Mouse (Mus musculus): ENCODE data around the gene Ptcd3. TPM values are rescaled to one million over a fixed set of nuclear protein-coding genes. Genes with fewer than 3 reads are reported as not detected.

Ptcd3 gene
- 2.2 and 4.3 TPM in 2 replicates for polyA plus RNA-seq (2012; rRNA removed)

DNA sequence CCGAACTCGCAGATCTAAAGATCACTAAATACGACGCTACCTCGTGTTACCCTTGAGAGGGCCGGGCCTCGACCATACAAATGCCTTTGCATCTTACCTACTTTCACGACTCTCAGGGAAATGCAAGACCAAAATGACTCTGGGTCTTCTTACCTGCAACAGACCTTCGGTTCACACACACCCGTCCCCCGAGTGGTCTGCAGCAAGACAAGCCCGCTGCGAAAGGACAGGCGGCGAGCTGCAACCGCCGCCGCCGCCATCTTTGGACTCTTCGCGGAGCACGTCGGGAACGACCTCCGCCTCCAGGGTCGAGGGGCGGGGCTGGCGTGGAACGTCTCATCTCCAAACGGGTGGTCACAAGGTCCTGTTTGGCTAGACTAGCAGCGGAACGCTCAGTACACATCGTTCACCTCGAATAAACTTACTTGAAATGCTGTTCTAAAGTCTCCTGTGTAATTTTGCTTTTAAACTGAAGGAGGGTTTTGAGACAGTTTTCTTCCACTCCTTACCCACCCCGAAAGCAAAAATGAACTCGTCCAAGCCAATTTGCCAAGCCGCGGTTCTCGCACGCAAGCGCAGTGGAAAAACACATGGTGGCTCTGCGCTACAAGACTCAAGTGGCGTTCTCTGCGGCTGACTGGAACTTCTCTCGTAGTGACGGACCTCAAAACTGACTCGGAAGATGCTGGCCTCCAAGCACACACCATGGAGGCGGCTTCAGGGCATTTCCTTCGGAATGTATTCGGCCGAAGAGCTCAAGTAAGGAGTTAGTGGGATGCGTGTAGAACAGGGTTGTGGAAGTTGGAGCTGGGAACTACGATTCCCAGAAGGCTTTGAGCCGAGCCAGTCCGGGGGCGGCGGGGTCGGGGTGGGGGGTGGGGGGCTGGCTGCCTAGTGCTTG is at the start of gene Ptcd3, which contains the start of gene Polr1a:
TSS of gene Ptcd3 (minus strand) at position 270 of the 901 bp plus-strand sequence.
TSS of gene Polr1a (plus strand) at position 573 of the 901 bp plus-strand sequence.
- H3K4me1 ChIP-seq (ENCODE audit: control insufficient read depth, insufficient read depth, insufficient read length, low read length), result no peaks in the 10 kb centered on the region
- H3K27ac ChIP-seq (ENCODE audit: insufficient read depth, low read depth, low read length), result peak within 1 kb of the TSS; percentile 62
- peak within 1 kb of the TSS; percentile 79 for H3K4me3 ChIP-seq (ENCODE audit: low read depth, low read length)
- no peaks in the 10 kb centered on the region for H3K27me3 ChIP-seq (ENCODE audit: control insufficient read depth, insufficient read depth, low read length)
- under 1% methylated on average over 58 of the region's 58 CpGs for WGBS
- H3K36me3 ChIP-seq (ENCODE audit: control insufficient read depth, insufficient read depth, low read length), result peaks cover 11% of the 10 kb centered on the region
- TF ChIP-seq CTCF (IDR thresholded peaks at IDR 0.05; ENCODE audit: extremely low read depth, insufficient read length, insufficient replicate concordance, low read depth, low read length) (no peak), POLR2A (IDR thresholded peaks at IDR 0.05; ENCODE audit: low read depth, low read length) (peak; percentile 48; the same call in 1 of the 2 replicates)

DNA sequence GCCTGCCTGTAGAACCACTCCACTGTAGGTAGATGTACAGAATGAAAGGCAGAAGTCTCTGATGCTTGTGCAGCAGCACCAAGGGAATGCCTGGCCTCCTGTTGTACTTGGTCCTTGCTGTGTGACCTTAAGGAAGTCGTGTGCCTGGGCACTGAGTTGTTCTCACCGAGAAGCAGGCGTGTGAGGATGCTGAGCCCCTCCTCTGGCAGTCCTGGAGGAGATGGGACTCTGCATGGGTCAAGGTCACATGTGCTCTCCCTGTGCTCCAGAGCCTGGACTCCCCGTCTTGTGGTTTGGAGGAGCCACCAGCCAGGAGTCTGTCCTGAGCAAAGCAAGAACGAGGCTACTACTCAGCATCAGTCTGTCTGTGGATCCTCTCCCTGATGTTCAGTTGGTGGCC is 42.6 kb upstream of the Ptcd3 start:
- H3K27me3 ChIP-seq (ENCODE audit: control insufficient read depth, insufficient read depth, low read length), result no peaks in the 10 kb centered on the region
- H3K27ac ChIP-seq (ENCODE audit: insufficient read depth, low read depth, low read length), result no peak overlapping the region
- H3K4me3 ChIP-seq (ENCODE audit: low read depth, low read length), result no peak overlapping the region
- no peak for TF ChIP-seq POLR2A (IDR thresholded peaks at IDR 0.05; ENCODE audit: low read depth, low read length)
- TF ChIP-seq CTCF (IDR thresholded peaks at IDR 0.05; ENCODE audit: extremely low read depth, insufficient read length, insufficient replicate concordance, low read depth, low read length), result no peak
- H3K4me1 ChIP-seq (ENCODE audit: control insufficient read depth, insufficient read depth, insufficient read length, low read length), result no peaks in the 10 kb centered on the region
- peaks cover 17% of the 10 kb centered on the region for H3K36me3 ChIP-seq (ENCODE audit: control insufficient read depth, insufficient read depth, low read length)
- 87% methylated on average over 5 of the region's 5 CpGs for WGBS

DNA sequence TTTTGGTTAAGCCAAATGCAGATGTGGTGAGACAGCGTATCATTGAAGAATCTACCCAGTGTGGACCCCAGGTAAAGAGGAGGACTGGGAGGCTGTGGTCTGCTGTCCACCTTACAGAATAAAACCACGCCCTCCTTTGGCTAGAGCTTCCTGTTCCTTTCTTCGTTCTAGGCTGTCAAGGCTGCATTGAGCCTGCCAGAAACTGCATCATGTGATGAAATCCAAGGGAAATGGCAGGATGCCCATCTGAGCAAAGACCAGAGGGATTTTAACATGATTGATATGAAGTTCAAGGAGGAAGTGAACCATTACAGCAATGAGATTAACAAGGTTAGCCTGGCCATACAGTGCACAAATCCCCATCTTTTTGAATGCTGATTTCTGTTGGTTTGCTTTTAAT is 42.0 kb upstream of the Ptcd3 start:
- Histone ChIP-seq H3K4me3 (ENCODE audit: low read depth, low read length) (no peak overlapping the region), H3K4me1 (ENCODE audit: control insufficient read depth, insufficient read depth, insufficient read length, low read length) (no peaks in the 10 kb centered on the region), H3K36me3 (ENCODE audit: control insufficient read depth, insufficient read depth, low read length) (peaks cover 18% of the 10 kb centered on the region), H3K27me3 (ENCODE audit: control insufficient read depth, insufficient read depth, low read length) (no peaks in the 10 kb centered on the region), H3K27ac (ENCODE audit: insufficient read depth, low read depth, low read length) (no peak overlapping the region)
- WGBS, result 56% methylated on average over 3 of the region's 3 CpGs
- TF ChIP-seq POLR2A (IDR thresholded peaks at IDR 0.05; ENCODE audit: low read depth, low read length) (no peak), CTCF (IDR thresholded peaks at IDR 0.05; ENCODE audit: extremely low read depth, insufficient read length, insufficient replicate concordance, low read depth, low read length) (no peak)

DNA sequence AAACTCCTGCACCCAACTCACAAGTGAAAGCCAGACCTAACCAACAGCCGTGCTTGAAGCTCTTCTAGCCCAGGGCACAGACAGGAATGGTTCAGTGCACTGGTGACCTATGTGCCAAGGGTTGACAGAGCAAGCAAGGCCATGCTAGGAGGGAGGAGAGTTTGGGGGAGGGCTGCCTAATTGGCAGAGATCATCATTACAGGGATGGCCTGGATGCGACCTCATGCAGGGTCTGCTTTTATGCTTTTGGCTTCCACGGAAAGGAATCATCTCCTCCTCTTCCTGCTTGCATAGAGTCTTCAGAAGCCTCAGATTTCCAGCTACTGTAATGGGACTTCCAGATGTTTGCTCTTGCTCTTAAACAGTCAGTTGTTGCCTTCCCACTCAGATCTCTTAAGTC is 41.2 kb upstream of the Ptcd3 start:
- peaks cover 16% of the 10 kb centered on the region for H3K36me3 ChIP-seq (ENCODE audit: control insufficient read depth, insufficient read depth, low read length)
- TF ChIP-seq CTCF (IDR thresholded peaks at IDR 0.05; ENCODE audit: extremely low read depth, insufficient read length, insufficient replicate concordance, low read depth, low read length) (no peak), POLR2A (IDR thresholded peaks at IDR 0.05; ENCODE audit: low read depth, low read length) (no peak)
- no peak overlapping the region for H3K4me3 ChIP-seq (ENCODE audit: low read depth, low read length)
- H3K27me3 ChIP-seq (ENCODE audit: control insufficient read depth, insufficient read depth, low read length), result no peaks in the 10 kb centered on the region
- 80% methylated on average over 3 of the region's 3 CpGs for WGBS
- H3K4me1 ChIP-seq (ENCODE audit: control insufficient read depth, insufficient read depth, insufficient read length, low read length), result no peaks in the 10 kb centered on the region
- H3K27ac ChIP-seq (ENCODE audit: insufficient read depth, low read depth, low read length), result no peak overlapping the region

DNA sequence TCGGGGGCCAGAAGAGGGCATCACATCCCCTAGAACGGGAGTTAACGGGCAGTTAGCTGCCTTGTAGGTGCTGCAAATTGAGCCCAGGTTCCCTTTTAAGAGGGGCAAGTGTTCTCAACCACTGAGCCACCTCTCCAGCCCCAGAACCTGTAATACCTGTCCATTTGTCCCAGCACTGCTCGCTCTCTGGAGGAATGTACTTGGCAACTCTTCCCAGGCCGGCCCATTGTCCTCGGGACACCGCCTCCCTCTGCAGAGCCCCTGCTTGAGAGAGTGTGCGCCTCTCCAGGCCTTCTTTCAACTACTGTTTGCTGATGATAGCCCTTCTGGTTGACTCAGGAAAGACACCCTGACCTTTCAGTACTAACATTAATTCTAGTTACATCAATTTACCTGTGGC is 37.6 kb upstream of the Ptcd3 start:
- no peak for TF ChIP-seq CTCF (IDR thresholded peaks at IDR 0.05; ENCODE audit: extremely low read depth, insufficient read length, insufficient replicate concordance, low read depth, low read length)
- TF ChIP-seq POLR2A (IDR thresholded peaks at IDR 0.05; ENCODE audit: low read depth, low read length), result no peak
- no peak overlapping the region for H3K27ac ChIP-seq (ENCODE audit: insufficient read depth, low read depth, low read length)
- H3K4me1 ChIP-seq (ENCODE audit: control insufficient read depth, insufficient read depth, insufficient read length, low read length), result no peaks in the 10 kb centered on the region
- peaks cover 14% of the 10 kb centered on the region for H3K36me3 ChIP-seq (ENCODE audit: control insufficient read depth, insufficient read depth, low read length)
- no peaks in the 10 kb centered on the region for H3K27me3 ChIP-seq (ENCODE audit: control insufficient read depth, insufficient read depth, low read length)
- H3K4me3 ChIP-seq (ENCODE audit: low read depth, low read length), result no peak overlapping the region
- WGBS, result 92% methylated on average over 8 of the region's 8 CpGs

DNA sequence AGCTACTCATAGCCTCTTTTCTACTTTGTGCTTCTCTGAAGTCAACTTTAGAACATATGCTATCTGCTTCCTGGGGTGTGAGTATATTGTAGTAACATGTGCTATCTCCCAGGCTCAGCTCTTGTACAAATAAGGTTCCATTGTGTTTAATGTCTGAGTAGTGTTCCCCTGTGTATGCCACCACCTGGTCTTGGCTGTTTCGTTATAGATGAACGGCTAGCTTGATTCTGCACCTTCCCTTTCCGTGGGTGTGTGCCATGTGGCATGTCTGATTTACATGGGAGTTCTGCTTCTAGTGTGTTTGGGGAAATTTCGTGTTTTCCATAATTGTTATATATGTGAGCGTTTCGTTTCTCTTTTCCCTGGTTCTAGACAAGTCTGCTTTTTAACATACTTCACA is 36.6 kb upstream of the Ptcd3 start:
- WGBS, result 89% methylated on average over 6 of the region's 6 CpGs
- Histone ChIP-seq H3K4me3 (ENCODE audit: low read depth, low read length) (no peak overlapping the region), H3K27ac (ENCODE audit: insufficient read depth, low read depth, low read length) (no peak overlapping the region), H3K27me3 (ENCODE audit: control insufficient read depth, insufficient read depth, low read length) (no peaks in the 10 kb centered on the region), H3K36me3 (ENCODE audit: control insufficient read depth, insufficient read depth, low read length) (peaks cover 16% of the 10 kb centered on the region), H3K4me1 (ENCODE audit: control insufficient read depth, insufficient read depth, insufficient read length, low read length) (no peaks in the 10 kb centered on the region)
- TF ChIP-seq CTCF (IDR thresholded peaks at IDR 0.05; ENCODE audit: extremely low read depth, insufficient read length, insufficient replicate concordance, low read depth, low read length) (no peak), POLR2A (IDR thresholded peaks at IDR 0.05; ENCODE audit: low read depth, low read length) (no peak)

DNA sequence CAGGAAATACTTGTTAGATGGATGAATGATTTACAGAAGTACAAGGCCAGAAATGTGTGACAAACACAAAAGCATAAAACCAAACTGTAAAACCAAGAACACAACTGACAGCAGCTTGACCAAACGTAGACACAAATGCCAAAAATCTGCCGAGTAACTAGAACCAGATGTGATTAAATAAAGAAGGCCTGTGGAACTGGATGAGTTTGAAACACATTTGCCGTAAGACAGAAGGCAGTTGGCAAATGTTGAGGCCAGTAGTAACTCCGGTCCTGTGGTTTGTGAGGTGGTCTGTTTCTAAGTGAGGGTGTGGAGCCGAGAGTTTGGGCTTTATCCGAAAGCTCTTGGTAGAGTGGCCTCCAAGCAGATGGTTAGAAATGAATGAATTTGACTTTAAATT is 32.4 kb upstream of the Ptcd3 start:
- peaks cover 21% of the 10 kb centered on the region for H3K36me3 ChIP-seq (ENCODE audit: control insufficient read depth, insufficient read depth, low read length)
- H3K27me3 ChIP-seq (ENCODE audit: control insufficient read depth, insufficient read depth, low read length), result no peaks in the 10 kb centered on the region
- no peaks in the 10 kb centered on the region for H3K4me1 ChIP-seq (ENCODE audit: control insufficient read depth, insufficient read depth, insufficient read length, low read length)
- H3K27ac ChIP-seq (ENCODE audit: insufficient read depth, low read depth, low read length), result no peak overlapping the region
- 90% methylated on average over 6 of the region's 6 CpGs for WGBS
- no peak overlapping the region for H3K4me3 ChIP-seq (ENCODE audit: low read depth, low read length)
- TF ChIP-seq CTCF (IDR thresholded peaks at IDR 0.05; ENCODE audit: extremely low read depth, insufficient read length, insufficient replicate concordance, low read depth, low read length) (no peak), POLR2A (IDR thresholded peaks at IDR 0.05; ENCODE audit: low read depth, low read length) (no peak)

Data from small intestine, adult 2 months (tissue).